Mouse (Mus musculus) adrenal gland, postnatal 25 days (tissue): Measurements from ENCODE around the gene Narfl. TPM values are rescaled to one million over a fixed set of nuclear protein-coding genes. Genes with fewer than 3 reads are reported as not detected.

Experiments used
- DNase-seq: peaks from one replicate; pipeline ENCODE4 v3.0.0; 2021; ENCODE audit warnings: mixed read lengths
- microRNA-seq, 2 experiments: library from miRNA; unstranded; fragments of <30 nt; microRNA quantifications; one replicate each; pipeline ENCODE4 v1.2.0; 2021
- total RNA-seq: library from RNA; stranded (reverse); gene quantifications from 2 replicates; pipeline ENCODE4 v1.2.3, GENCODE M21; 2021

The Narfl gene
- total RNA-seq, 1 experiment from 2014 or later: 31.6 TPM

- DNase-seq: no peak
These were observed 56.7 kb downstream of the Narfl start for GRCm38 (mm10) chr17:25830200-25830753.

GRCm38 (mm10) chr17:25830806-25831431, 57.3 kb downstream of the Narfl start:
- DNase-seq: no peak

DNA sequence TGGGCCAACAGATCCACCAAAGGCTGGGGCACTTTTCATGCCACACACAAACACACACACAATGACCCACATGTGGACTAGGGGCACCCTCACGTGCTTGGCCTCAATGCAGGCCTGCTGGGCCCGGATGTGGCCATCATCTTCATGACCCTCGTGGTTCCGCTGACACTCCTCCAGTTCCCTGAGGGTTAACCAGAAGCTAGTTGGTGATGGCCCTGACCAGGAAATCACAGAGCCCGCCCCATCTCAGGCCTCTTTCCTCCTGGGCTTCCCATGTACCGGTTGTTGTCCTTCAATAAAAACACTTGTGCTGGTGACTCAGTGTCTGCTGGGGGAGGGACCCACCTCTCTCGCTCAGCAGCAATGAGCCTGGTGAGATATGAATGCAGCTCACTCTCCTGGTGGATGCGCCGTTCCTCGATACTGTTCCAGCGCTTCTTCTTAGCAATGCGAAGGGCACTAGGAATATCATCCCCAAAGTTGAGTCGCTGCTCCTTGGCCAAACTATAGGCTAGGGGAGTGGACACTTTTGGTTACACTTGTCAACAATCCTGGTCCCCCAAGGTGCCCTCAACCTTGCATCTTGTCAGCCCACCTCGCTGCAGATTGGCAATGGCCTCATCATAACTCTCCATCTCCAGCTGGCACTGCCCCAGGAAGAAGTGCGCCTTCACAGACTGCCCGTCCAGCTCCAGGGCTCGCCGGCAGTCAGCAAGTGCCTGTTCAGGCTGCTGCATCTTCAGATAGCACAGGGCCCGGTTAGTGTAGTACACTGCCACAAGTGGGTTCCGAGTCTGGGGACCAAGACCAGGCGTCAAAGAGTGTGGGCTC, 58.1 kb downstream of the Narfl start:
- DNase-seq: peak; percentile 58

DNA sequence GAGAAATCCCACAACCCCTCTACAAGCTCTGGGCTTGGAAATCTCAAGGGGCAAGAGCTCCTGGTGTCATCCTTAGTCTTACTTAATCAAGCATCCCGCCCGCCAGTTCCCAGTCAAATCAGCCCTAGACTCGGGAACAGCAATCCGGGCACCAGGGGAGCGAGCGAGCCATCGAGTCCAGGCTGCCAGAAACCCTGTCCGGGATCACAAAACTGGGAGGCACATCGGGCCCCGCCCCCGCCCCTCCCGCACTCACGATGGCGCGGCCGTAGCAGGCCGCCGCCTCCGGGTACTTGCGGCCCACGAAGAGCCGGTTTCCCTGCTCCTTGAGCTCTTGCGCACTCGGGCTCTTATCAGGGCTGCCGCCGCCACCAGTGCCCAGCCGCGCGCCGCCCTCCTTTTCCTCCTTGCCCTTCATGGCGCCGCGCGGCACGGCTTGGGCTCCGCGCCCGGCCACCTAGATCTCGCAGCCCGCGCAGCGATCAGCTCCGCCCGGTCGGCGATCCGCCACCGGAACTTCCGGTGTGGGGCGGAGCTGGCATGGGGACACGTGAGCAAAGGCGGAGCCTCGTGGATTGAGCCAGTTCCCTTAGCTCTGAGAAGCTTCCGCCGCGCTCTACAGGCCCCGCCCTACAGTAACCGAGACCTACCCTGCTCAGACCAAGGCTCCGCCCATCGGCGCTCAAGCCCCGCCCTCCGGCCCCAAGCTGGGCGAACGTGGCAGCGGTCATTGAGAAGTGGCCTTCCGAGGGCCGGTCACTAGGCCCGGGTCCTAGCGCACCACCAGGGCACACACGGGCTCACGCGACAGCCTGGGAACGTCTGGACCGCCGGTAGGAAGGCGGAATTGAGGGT, 59.1 kb downstream of the Narfl start:
- DNase-seq: peak; percentile 99

Small RNA genes within 50 kb of the gene (microRNA-seq; reads per million reads assigned to microRNA genes)
- gene Gm25083 (0 reads per million in 2 experiments), gene Mir3082 (1.7 to 2.5 reads per million in 2 experiments), gene Mir6966 (0 to 0.69 reads per million in 2 experiments)

Other genes starting within 250 kb of the Narfl start
- gene Sox8, start 203.1 kb upstream of the Narfl start, total RNA-seq: 0.52 and 1.1 TPM in 2 replicates
- gene Lmf1, start 194.7 kb upstream of the Narfl start, total RNA-seq: 41.0 and 41.5 TPM in 2 replicates
- not detected in 2 replicates for gene Gng13, start 56.6 kb upstream of the Narfl start, total RNA-seq
- 6.3 and 7.8 TPM in 2 replicates for gene Chtf18, start 46.4 kb upstream of the Narfl start, total RNA-seq
- gene Rpusd1, start 46.1 kb upstream of the Narfl start, total RNA-seq: 14.1 and 14.6 TPM in 2 replicates
- not detected in 2 replicates for gene Mslnl, start 37.7 kb upstream of the Narfl start, total RNA-seq
- 2.2 and 3.7 TPM in 2 replicates for gene Msln, start 19.4 kb upstream of the Narfl start, total RNA-seq
- gene Haghl, start 11.9 kb downstream of the Narfl start, total RNA-seq: 22.6 and 43.5 TPM in 2 replicates
- gene Ccdc78, start 12.8 kb downstream of the Narfl start, total RNA-seq: not detected in 2 replicates
- 84.7 and 102 TPM in 2 replicates for gene Fam173a, start 19.1 kb downstream of the Narfl start, total RNA-seq
- gene AC134908.4, start 21.9 kb downstream of the Narfl start, total RNA-seq: not detected in 2 replicates
- gene Metrn, start 23.4 kb downstream of the Narfl start, total RNA-seq: 22.1 and 25.5 TPM in 2 replicates
- 35.5 and 40.7 TPM in 2 replicates for gene Fbxl16, start 35.3 kb downstream of the Narfl start, total RNA-seq
- 24.9 and 25.4 TPM in 2 replicates for gene Wdr24, start 49.9 kb downstream of the Narfl start, total RNA-seq
- gene Jmjd8, start 55.1 kb downstream of the Narfl start, total RNA-seq: 92.9 and 104 TPM in 2 replicates
- 182 and 205 TPM in 2 replicates for gene Stub1, start 59.6 kb downstream of the Narfl start, total RNA-seq
- gene Rhbdl1, start 63.5 kb downstream of the Narfl start, total RNA-seq: 15.4 and 20.2 TPM in 2 replicates
- gene Gm20683, start 68.0 kb downstream of the Narfl start, total RNA-seq: 12.8 and 26.6 TPM in 2 replicates
- gene Rhot2, start 71.1 kb downstream of the Narfl start, total RNA-seq: 124 and 130 TPM in 2 replicates
- gene Wdr90, start 87.7 kb downstream of the Narfl start, total RNA-seq: 26.7 and 28.0 TPM in 2 replicates
- 479 and 493 TPM in 2 replicates for gene Mcrip2, start 95.0 kb downstream of the Narfl start, total RNA-seq
- gene Mettl26, start 101.3 kb downstream of the Narfl start, total RNA-seq: 116 and 144 TPM in 2 replicates
- gene Wfikkn1, start 107.1 kb downstream of the Narfl start, total RNA-seq: 2.7 and 3.3 TPM in 2 replicates
- 33.0 and 36.9 TPM in 2 replicates for gene Rab40c, start 146.0 kb downstream of the Narfl start, total RNA-seq
- gene Pigq, start 171.2 kb downstream of the Narfl start, total RNA-seq: 110 and 113 TPM in 2 replicates
- gene Nhlrc4, start 171.2 kb downstream of the Narfl start, total RNA-seq: not detected in 2 replicates
- gene A930017K11Rik, start 178.8 kb downstream of the Narfl start, total RNA-seq: not detected in 2 replicates
- gene Capn15, start 212.0 kb downstream of the Narfl start, total RNA-seq: 22.8 and 24.5 TPM in 2 replicates